Mouse (Mus musculus): ENCODE data around the gene Ctsh. TPM values are rescaled to one million over a fixed set of nuclear protein-coding genes. Genes with fewer than 3 reads are reported as not detected.

Gene Ctsh
- polyA plus RNA-seq, 1 experiment from 2014 or later, result 145 TPM

DNA sequence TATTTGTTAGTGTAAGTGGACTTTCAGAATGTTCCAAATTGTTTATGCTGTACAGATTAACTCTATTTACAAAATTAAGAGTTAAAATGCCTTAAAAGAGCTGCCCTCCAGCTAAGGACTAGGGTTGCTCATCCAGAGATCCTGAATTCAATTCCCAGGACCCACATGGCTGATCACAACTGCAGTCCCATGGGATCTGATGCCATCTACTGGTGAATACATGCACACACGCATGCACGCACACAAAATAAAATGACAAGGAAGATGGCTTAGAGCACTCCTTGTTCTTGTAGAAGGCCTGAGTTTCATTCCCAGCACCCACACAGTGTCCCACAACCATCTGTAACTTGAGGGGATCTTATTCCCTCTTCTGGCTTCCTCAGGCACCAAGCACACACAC lies 46.8 kb downstream of the Ctsh start:
- 69% methylated on average over 2 of the region's 2 CpGs for WGBS
- no peaks in the 10 kb centered on the region for H3K4me1 ChIP-seq (replicated peaks; ENCODE audit: control insufficient read depth, insufficient read depth)
- H3K36me3 ChIP-seq (ENCODE audit: control insufficient read depth, insufficient read depth, low read length), result peaks cover 20% of the 10 kb centered on the region
- no peak overlapping the region for H3K27ac ChIP-seq (replicated peaks)
- no peak overlapping the region for H3K9ac ChIP-seq (ENCODE audit: low read length)
- no peak overlapping the region for H3K4me2 ChIP-seq (replicated peaks; ENCODE audit: low read depth)
- no peak for DNase-seq (ENCODE audit: low spot score)
- no peak for ATAC-seq (ENCODE audit: low FRiP score, low TSS enrichment)
- H3K4me3 ChIP-seq (ENCODE audit: low read depth, low read length), result no peak overlapping the region
- no peaks in the 10 kb centered on the region for H3K27me3 ChIP-seq (ENCODE audit: control insufficient read depth, insufficient read depth, low read length)
- no peaks in the 10 kb centered on the region for H3K9me3 ChIP-seq (ENCODE audit: control insufficient read depth, low read length)
- TF ChIP-seq EP300 (optimal IDR thresholded peaks at IDR 0.05) (no peak), CTCF (IDR thresholded peaks at IDR 0.05; ENCODE audit: low read depth) (peak; percentile 71)

DNA sequence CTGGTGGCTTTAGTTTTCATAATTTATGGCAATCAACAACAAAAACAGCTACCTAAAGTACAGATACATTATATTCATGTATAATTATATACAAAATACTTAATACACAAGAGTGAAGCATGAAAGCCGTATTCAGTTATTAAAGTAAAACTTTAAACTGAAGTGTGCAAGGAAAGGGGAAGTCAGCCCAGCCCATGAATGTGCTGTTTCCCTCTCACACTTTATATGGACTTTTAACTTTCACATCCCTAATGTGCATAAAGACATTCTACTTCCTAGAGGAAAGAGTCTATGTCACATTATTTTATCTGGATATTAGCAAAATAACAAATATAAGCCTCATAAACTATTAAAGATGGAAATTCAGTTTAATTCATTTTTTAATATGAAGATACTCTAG lies 51.5 kb downstream of the Ctsh start:
- H3K9me3 ChIP-seq (ENCODE audit: control insufficient read depth, low read length), result no peaks in the 10 kb centered on the region
- no peak overlapping the region for H3K9ac ChIP-seq (ENCODE audit: low read length)
- no peak overlapping the region for H3K4me3 ChIP-seq (ENCODE audit: low read depth, low read length)
- ATAC-seq (ENCODE audit: low FRiP score, low TSS enrichment) (no peak), DNase-seq (ENCODE audit: low spot score) (no peak)
- no peaks in the 10 kb centered on the region for H3K4me1 ChIP-seq (replicated peaks; ENCODE audit: control insufficient read depth, insufficient read depth)
- peaks cover 15% of the 10 kb centered on the region for H3K36me3 ChIP-seq (ENCODE audit: control insufficient read depth, insufficient read depth, low read length)
- WGBS, result 91% methylated on average over 1 of the region's 1 CpGs
- H3K27ac ChIP-seq (replicated peaks), result no peak overlapping the region
- TF ChIP-seq CTCF (IDR thresholded peaks at IDR 0.05; ENCODE audit: low read depth) (no peak), EP300 (optimal IDR thresholded peaks at IDR 0.05) (no peak)
- H3K4me2 ChIP-seq (replicated peaks; ENCODE audit: low read depth), result no peak overlapping the region
- H3K27me3 ChIP-seq (ENCODE audit: control insufficient read depth, insufficient read depth, low read length), result no peaks in the 10 kb centered on the region

DNA sequence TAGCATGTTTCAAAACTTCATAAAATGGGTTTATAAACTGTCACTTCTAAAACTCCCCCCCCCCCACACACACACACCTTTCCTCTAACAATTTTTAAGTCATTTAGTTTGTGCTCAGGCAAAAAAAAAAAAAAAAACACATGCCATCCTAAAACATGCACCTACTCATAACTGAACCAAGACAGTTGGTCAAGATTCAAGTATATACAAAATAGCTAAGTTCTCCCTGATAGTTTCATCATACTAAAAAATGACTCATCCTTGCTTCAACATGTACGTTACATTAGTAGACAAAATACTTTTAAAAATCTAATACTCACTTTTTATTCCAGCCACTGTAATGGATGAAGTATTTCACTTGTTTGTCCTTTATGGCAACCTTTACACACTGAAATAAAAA lies 53.0 kb downstream of the Ctsh start:
- Histone ChIP-seq H3K4me3 (ENCODE audit: low read depth, low read length) (no peak overlapping the region), H3K9ac (ENCODE audit: low read length) (no peak overlapping the region), H3K27ac (replicated peaks) (no peak overlapping the region), H3K36me3 (ENCODE audit: control insufficient read depth, insufficient read depth, low read length) (0 out of 2 replicates have a peak, but pooled peaks cover 5% of the 10 kb centered on the region), H3K4me2 (replicated peaks; ENCODE audit: low read depth) (no peak overlapping the region), H3K9me3 (ENCODE audit: control insufficient read depth, low read length) (no peaks in the 10 kb centered on the region), H3K4me1 (replicated peaks; ENCODE audit: control insufficient read depth, insufficient read depth) (0 out of 2 replicates have a peak, but pooled peaks cover 3% of the 10 kb centered on the region), H3K27me3 (ENCODE audit: control insufficient read depth, insufficient read depth, low read length) (no peaks in the 10 kb centered on the region)
- ATAC-seq (ENCODE audit: low FRiP score, low TSS enrichment) (no peak), DNase-seq (ENCODE audit: low spot score) (no peak)
- TF ChIP-seq CTCF (IDR thresholded peaks at IDR 0.05; ENCODE audit: low read depth) (no peak), EP300 (optimal IDR thresholded peaks at IDR 0.05) (no peak)
- WGBS, result 45% methylated on average over 1 of the region's 1 CpGs

DNA sequence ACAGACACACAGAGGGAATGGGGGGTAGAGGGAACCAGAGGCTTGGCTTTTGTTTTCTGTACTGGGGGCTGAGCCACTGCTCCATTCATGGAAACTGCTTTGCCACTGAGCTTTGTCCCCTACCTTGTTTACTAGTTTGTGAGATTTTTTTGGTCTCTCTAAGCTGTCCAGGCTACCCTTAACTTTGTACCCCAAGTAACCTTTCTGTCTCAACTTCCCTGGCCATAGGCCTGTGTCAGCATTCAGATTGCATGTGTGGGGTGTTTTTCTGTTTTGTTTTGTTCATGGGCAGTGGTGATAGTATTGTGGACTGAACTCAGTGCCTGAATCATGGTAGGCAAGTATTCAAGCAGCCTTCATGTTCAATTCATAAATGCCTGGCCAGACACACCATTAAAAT lies 54.3 kb downstream of the Ctsh start:
- no peak overlapping the region for H3K4me3 ChIP-seq (ENCODE audit: low read depth, low read length)
- ATAC-seq (ENCODE audit: low FRiP score, low TSS enrichment), result no peak
- H3K9me3 ChIP-seq (ENCODE audit: control insufficient read depth, low read length), result no peaks in the 10 kb centered on the region
- 0 out of 2 replicates have a peak, but pooled peaks cover 5% of the 10 kb centered on the region for H3K36me3 ChIP-seq (ENCODE audit: control insufficient read depth, insufficient read depth, low read length)
- H3K27ac ChIP-seq (replicated peaks), result no peak overlapping the region
- H3K9ac ChIP-seq (ENCODE audit: low read length), result no peak overlapping the region
- no peak for TF ChIP-seq EP300 (optimal IDR thresholded peaks at IDR 0.05)
- TF ChIP-seq CTCF (IDR thresholded peaks at IDR 0.05; ENCODE audit: low read depth), result no peak
- H3K27me3 ChIP-seq (ENCODE audit: control insufficient read depth, insufficient read depth, low read length), result no peaks in the 10 kb centered on the region
- no peak for DNase-seq (ENCODE audit: low spot score)
- H3K4me2 ChIP-seq (replicated peaks; ENCODE audit: low read depth), result no peak overlapping the region
- 0 out of 2 replicates have a peak, but pooled peaks cover 3% of the 10 kb centered on the region for H3K4me1 ChIP-seq (replicated peaks; ENCODE audit: control insufficient read depth, insufficient read depth)

DNA sequence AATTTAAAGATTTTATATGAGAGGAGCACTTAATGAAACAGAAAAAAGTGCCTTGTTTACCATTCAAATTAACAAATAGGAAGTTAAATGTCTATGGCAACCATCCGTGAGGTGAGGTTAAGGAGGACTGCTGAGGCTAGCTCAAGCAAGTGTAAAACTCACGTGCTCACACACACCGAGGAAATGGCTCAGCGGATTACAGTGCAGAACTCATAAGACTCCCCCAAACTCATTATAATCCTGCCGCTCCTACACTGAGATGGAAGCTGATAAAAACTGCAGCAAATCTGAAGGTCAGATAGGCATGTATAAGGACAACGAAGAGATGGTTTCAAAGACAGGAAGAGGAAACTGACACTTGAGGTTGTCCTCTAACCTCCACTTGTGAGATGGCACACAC lies 55.4 kb downstream of the Ctsh start:
- H3K4me1 ChIP-seq (replicated peaks; ENCODE audit: control insufficient read depth, insufficient read depth), result 0 out of 2 replicates have a peak, but pooled peaks cover 3% of the 10 kb centered on the region
- no peaks in the 10 kb centered on the region for H3K9me3 ChIP-seq (ENCODE audit: control insufficient read depth, low read length)
- TF ChIP-seq EP300 (optimal IDR thresholded peaks at IDR 0.05) (no peak), CTCF (IDR thresholded peaks at IDR 0.05; ENCODE audit: low read depth) (no peak)
- no peak overlapping the region for H3K4me3 ChIP-seq (ENCODE audit: low read depth, low read length)
- H3K4me2 ChIP-seq (replicated peaks; ENCODE audit: low read depth), result no peak overlapping the region
- H3K27ac ChIP-seq (replicated peaks), result no peak overlapping the region
- ATAC-seq (ENCODE audit: low FRiP score, low TSS enrichment) (no peak), DNase-seq (ENCODE audit: low spot score) (no peak)
- no peak overlapping the region for H3K9ac ChIP-seq (ENCODE audit: low read length)
- 57% methylated on average over 6 of the region's 6 CpGs for WGBS
- 0 out of 2 replicates have a peak, but pooled peaks cover 5% of the 10 kb centered on the region for H3K36me3 ChIP-seq (ENCODE audit: control insufficient read depth, insufficient read depth, low read length)
- no peaks in the 10 kb centered on the region for H3K27me3 ChIP-seq (ENCODE audit: control insufficient read depth, insufficient read depth, low read length)

DNA sequence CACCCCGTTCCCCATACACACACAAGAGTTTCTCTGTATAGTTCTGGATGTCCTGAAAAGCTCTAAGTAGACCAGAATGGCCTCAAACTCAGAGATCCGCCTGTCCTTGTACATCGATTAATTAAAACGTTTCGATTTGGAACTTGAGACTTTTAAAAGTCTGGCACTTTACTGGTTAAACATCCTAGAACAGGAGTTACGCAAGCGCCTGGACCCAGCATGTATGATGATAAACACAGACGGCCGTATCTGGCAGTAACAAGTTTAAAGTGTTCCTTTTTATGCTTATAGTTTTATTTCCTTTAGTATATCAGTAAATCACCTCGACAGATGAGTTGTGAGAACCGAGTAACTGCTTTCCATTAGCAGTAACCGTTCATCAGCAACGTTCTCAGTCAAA lies 59.2 kb downstream of the Ctsh start:
- H3K27ac ChIP-seq (replicated peaks), result peak overlapping the region; percentile 100
- DNase-seq (ENCODE audit: low spot score), result peak; percentile 34
- peak overlapping the region; percentile 96 for H3K9ac ChIP-seq (ENCODE audit: low read length)
- peaks cover 3% of the 10 kb centered on the region; the same call in 1 of the 2 replicates for H3K4me1 ChIP-seq (replicated peaks; ENCODE audit: control insufficient read depth, insufficient read depth)
- H3K4me3 ChIP-seq (ENCODE audit: low read depth, low read length), result peak overlapping the region; percentile 97
- TF ChIP-seq CTCF (IDR thresholded peaks at IDR 0.05; ENCODE audit: low read depth) (no peak), EP300 (optimal IDR thresholded peaks at IDR 0.05) (no peak)
- 0 out of 2 replicates have a peak, but pooled peaks cover 5% of the 10 kb centered on the region for H3K36me3 ChIP-seq (ENCODE audit: control insufficient read depth, insufficient read depth, low read length)
- ATAC-seq (ENCODE audit: low FRiP score, low TSS enrichment), result no peak
- no peaks in the 10 kb centered on the region for H3K9me3 ChIP-seq (ENCODE audit: control insufficient read depth, low read length)
- H3K4me2 ChIP-seq (replicated peaks; ENCODE audit: low read depth), result peak overlapping the region; percentile 52
- under 1% methylated on average over 13 of the region's 13 CpGs for WGBS
- H3K27me3 ChIP-seq (ENCODE audit: control insufficient read depth, insufficient read depth, low read length), result no peaks in the 10 kb centered on the region
